Mouse (Mus musculus) kidney, embryonic 15.5 days (tissue): Measurements from ENCODE around the gene Pdcd4. TPM values are rescaled to one million over a fixed set of nuclear protein-coding genes. Genes with fewer than 3 reads are reported as not detected.

ENCODE experiments used
- polyA plus RNA-seq: library from polyadenylated mRNA; unstranded; fragments of >200 nt; fragmentation: Nextera tagmentation; extraction: Ambion mirVana; gene quantifications from 2 replicates; pipeline ENCODE4 v1.2.1, GENCODE M21; 2015

The Pdcd4 gene
- polyA plus RNA-seq, 1 experiment from 2014 or later, result 122 TPM

Other genes starting within 250 kb of the Pdcd4 start
- 2.9 and 3.0 TPM in 2 replicates for gene Rbm20, start 214.9 kb upstream of the Pdcd4 start, polyA plus RNA-seq
- 50.2 and 51.5 TPM in 2 replicates for gene Shoc2, start 52.1 kb downstream of the Pdcd4 start, polyA plus RNA-seq
- 72.3 and 81.5 TPM in 2 replicates for gene Bbip1, start 52.4 kb downstream of the Pdcd4 start, polyA plus RNA-seq
- gene Adra2a, start 151.9 kb downstream of the Pdcd4 start, polyA plus RNA-seq, result 0.89 and 1.2 TPM in 2 replicates